Mouse (Mus musculus): Measurements from ENCODE around the gene Patl2.

GRCm38 (mm10) chr2:122152850-122153249 is 33.1 kb downstream of the Patl2 start:
- no peak for TF ChIP-seq CTCF (IDR thresholded peaks at IDR 0.05; ENCODE audit: extremely low read depth, insufficient read length, insufficient replicate concordance, low read depth, low read length)
- no peak for TF ChIP-seq POLR2A (IDR thresholded peaks at IDR 0.05; ENCODE audit: low read depth, low read length)

Data from small intestine, adult 2 months (tissue).